Mouse (Mus musculus) testis, adult 2 months (tissue): ENCODE measurements around the gene Bri3bp.

ENCODE experiments used
- CTCF ChIP-seq: fragments of 200-500 bp; IDR thresholded peaks from 2 replicates; pipeline ENCODE4 v1.5.1; 2012; ENCODE audit warnings: low read depth, mild to moderate bottlenecking, inconsistent platforms, low read length, moderate library complexity; ENCODE audit not compliant: control insufficient read depth, insufficient read depth, insufficient replicate concordance
- POLR2A ChIP-seq: fragments of 200-500 bp; IDR thresholded peaks from 2 replicates; pipeline ENCODE4 v1.6.1; 2012; ENCODE audit warnings: low read depth, mild to moderate bottlenecking, inconsistent platforms, low read length, moderate library complexity; ENCODE audit not compliant: control insufficient read depth

DNA sequence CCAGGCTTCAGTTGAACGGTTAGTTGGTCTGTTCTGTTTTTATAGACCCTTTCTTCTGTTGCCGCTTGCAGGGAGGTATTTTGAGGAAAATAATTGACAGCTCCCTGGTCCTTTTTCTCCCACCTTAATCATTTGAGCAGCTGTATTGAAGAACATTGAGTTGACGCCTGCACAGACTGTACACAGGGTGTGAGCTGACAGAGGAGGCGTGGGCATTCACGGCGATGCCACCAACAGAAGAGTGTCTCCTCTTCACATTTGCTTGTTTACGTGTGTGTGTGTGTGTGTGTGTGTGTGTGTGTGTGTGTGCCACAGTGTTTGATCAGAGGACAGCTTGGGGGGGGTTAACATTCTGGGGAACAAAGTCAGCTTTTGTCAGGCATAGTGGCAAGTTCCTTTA, 5.0 kb downstream of the Bri3bp start:
- TF ChIP-seq POLR2A (no peak), CTCF (no peak)
